Mouse (Mus musculus): ENCODE measurements around the gene Pgbd5. TPM values are rescaled to one million over a fixed set of nuclear protein-coding genes. Genes with fewer than 3 reads are reported as not detected.

Pgbd5 gene
- polyA plus RNA-seq, 1 experiment from 2014 or later: 2.2 TPM

DNA sequence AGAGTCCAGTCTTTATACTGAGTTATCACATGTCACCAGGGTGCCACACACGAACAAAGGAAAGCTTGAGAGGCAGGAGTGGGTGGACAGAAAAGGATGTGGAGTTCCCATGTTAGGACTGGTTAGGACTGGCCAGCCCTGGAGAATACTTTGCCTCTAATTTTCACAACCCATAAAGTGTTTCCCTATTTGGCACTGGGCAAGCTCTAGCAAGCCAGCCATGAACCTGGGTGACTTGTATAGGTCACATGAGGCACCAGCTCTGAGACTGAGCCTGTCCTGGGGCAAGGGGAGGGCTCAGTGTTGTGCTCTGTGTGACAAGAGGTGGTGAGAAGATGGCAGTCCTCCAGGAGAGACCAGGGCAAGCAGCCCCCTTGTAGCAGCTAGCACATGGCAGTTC lies 91.4 kb downstream of the Pgbd5 start:
- H3K36me3 ChIP-seq (ENCODE audit: insufficient read depth): peaks cover 25% of the 10 kb centered on the region
- no peak overlapping the region for H3K27ac ChIP-seq (ENCODE audit: low read depth)
- no peaks in the 10 kb centered on the region for H3K27me3 ChIP-seq (ENCODE audit: insufficient read depth, low read length)
- no peak for DNase-seq
- 58% methylated on average over 1 of the region's 1 CpGs for WGBS
- no peak overlapping the region for H3K4me2 ChIP-seq
- H3K9me3 ChIP-seq (ENCODE audit: low read depth, low read length): no peaks in the 10 kb centered on the region
- H3K4me3 ChIP-seq (ENCODE audit: low read depth, low read length): no peak overlapping the region
- H3K4me1 ChIP-seq (ENCODE audit: insufficient read depth): no peaks in the 10 kb centered on the region
- no peak for TF ChIP-seq CTCF (IDR thresholded peaks at IDR 0.05; ENCODE audit: low read depth)
- no peak for ATAC-seq (ENCODE audit: insufficient read depth)
- no peak overlapping the region for H3K9ac ChIP-seq

DNA sequence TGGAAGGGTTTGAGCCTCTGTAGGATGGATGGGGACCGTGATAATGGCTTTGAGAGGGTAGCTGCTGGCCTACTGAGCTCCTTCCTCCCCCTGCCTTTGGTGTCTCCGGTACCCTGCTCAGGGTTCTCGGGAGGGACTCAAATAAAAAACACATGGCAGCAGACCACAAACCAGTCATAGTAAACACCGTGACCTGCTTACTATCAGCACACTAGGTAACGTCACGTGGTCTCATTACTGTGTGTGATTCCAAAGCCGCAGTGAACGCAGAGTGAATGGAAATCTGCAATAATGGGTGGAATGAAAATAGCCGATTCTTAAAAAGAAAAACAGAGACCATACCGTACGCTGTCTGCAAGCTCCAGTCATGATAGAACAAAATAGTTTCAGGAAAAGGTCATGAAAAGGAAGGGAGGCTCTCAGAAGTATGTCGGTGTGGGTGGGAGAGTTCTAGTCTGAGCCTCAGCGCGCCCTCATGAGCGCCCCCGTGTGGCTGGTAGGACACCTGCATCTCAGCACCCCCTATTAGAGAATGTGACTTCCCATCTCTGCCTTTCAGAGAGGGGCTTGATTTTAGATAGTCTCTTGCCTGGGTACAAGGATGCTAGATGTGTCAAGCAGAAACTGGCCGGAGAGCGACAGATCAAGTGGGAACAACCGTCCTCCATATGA lies 92.5 kb downstream of the Pgbd5 start:
- DNase-seq: peak; percentile 84
- 49% methylated on average over 19 of the region's 19 CpGs for WGBS
- H3K4me2 ChIP-seq: no peak overlapping the region

DNA sequence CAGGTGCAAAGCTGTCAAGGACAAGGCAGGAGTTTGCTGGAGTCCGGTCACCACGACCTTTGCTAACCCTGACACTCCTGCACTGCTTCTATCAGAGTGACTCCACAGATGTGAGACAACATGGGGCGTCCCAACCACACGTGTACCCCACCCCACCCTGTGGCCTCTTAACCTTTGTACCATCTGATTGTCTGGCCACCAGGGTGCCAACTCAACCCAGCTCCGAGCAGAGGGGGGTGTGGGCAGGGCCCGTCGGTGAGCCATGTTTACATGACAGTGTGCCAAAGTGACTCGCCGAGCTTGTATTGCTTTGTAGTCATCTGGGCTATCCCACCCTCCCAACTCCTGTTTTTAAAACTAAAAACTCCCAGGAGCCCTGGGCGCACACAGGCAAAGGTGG lies 94.4 kb downstream of the Pgbd5 start:
- 74% methylated on average over 10 of the region's 10 CpGs for WGBS
- Histone ChIP-seq H3K4me1 (ENCODE audit: insufficient read depth) (no peaks in the 10 kb centered on the region), H3K4me3 (ENCODE audit: low read depth, low read length) (no peak overlapping the region), H3K9me3 (ENCODE audit: low read depth, low read length) (no peaks in the 10 kb centered on the region), H3K27ac (ENCODE audit: low read depth) (no peak overlapping the region), H3K27me3 (ENCODE audit: insufficient read depth, low read length) (no peaks in the 10 kb centered on the region), H3K9ac (no peak overlapping the region), H3K4me2 (no peak overlapping the region), H3K36me3 (ENCODE audit: insufficient read depth) (peaks cover 36% of the 10 kb centered on the region)
- ATAC-seq (ENCODE audit: insufficient read depth): no peak
- DNase-seq: no peak
- no peak for TF ChIP-seq CTCF (IDR thresholded peaks at IDR 0.05; ENCODE audit: low read depth)

More for the DNA sequence above, 92.5 kb downstream of the Pgbd5 start:
- H3K9ac ChIP-seq: no peak overlapping the region
- ATAC-seq (ENCODE audit: insufficient read depth): peak; percentile 21; the same call in 1 of the 2 replicates
- peaks cover 26% of the 10 kb centered on the region for H3K36me3 ChIP-seq (ENCODE audit: insufficient read depth)
- peak; percentile 97 for TF ChIP-seq CTCF (IDR thresholded peaks at IDR 0.05; ENCODE audit: low read depth)
- no peak overlapping the region for H3K4me3 ChIP-seq (ENCODE audit: low read depth, low read length)
- H3K27me3 ChIP-seq (ENCODE audit: insufficient read depth, low read length): no peaks in the 10 kb centered on the region
- H3K27ac ChIP-seq (ENCODE audit: low read depth): no peak overlapping the region
- H3K9me3 ChIP-seq (ENCODE audit: low read depth, low read length): no peaks in the 10 kb centered on the region
- no peaks in the 10 kb centered on the region for H3K4me1 ChIP-seq (ENCODE audit: insufficient read depth)

DNA sequence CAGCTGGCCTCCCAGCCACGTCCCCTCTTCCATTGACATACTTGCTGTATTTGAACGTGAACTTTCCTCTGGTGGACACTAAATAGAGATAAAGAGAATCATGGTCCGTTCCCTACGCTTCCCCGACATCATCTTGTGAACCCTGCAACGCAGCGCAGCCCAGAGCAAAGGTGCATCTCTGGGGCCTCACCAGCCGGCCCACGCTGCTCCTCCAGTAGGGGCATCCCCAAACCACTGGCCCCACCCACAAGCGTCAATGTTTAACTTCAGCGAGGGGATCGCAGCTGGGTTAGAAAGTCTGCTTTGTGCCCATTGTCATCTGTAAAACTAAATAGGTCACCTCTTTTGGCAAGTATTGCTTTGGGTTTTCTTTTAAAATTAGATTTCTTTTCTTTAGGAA lies 95.5 kb downstream of the Pgbd5 start:
- TF ChIP-seq CTCF (IDR thresholded peaks at IDR 0.05; ENCODE audit: low read depth): no peak
- Histone ChIP-seq H3K27me3 (ENCODE audit: insufficient read depth, low read length) (no peaks in the 10 kb centered on the region), H3K4me1 (ENCODE audit: insufficient read depth) (no peaks in the 10 kb centered on the region), H3K9ac (no peak overlapping the region), H3K27ac (ENCODE audit: low read depth) (no peak overlapping the region), H3K4me3 (ENCODE audit: low read depth, low read length) (no peak overlapping the region), H3K9me3 (ENCODE audit: low read depth, low read length) (no peaks in the 10 kb centered on the region), H3K36me3 (ENCODE audit: insufficient read depth) (peaks cover 42% of the 10 kb centered on the region), H3K4me2 (no peak overlapping the region)
- DNase-seq (no peak), ATAC-seq (ENCODE audit: insufficient read depth) (no peak)
- 72% methylated on average over 12 of the region's 12 CpGs for WGBS

DNA sequence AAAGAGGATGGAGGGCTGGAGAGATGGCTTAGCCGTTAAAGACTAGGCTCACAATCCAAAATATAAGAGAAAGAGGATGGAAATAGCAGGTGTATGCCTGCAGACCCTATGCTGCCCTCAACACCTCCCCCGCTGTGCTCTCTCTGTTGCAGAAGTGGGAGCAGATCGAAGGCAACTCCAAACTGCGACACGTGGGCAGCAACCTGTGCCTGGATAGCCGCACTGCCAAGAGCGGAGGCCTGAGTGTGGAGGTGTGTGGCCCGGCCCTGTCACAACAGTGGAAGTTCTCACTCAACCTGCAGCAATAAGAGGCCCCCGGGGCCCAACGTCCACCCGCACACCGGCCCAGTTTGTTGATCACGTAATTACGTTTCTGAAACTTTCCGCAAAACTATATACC lies 96.3 kb downstream of the Pgbd5 start:
- H3K4me3 ChIP-seq (ENCODE audit: low read depth, low read length): no peak overlapping the region
- no peak overlapping the region for H3K9ac ChIP-seq
- 93% methylated on average over 15 of the region's 15 CpGs for WGBS

DNA sequence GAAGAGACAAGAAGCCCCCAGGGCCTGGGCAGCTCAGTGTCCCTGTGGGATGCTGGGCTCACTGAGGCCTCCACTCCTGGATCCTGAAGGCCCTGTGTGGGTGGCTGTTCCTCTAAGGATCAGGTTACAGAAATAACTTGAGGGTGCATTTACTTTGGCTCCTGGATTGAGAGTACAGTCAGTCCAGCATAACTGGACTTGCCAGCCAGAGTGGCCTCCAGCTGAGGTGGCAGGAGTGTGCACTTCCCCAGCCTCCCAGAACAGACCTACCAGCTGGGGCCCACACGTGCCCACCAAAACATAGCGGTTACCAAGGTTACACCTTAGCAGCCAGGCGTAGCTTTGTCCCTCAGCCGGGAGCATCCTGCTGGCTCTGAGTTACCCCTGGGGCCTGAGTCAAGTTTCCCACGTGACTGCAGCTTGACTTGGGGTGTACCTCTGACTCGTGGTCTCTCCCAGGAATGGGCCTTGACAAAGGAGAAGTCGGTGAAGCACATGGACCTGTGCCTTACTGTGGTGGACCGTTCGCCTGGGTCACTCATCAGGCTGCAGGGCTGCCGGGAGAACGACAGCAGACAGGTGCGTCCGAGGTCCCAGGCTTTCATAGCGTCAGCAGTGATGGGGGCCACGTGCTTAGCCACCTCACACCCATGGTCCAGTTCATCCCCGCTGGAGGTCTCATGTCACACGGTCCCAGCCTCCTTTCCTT lies 98.9 kb downstream of the Pgbd5 start:
- no peaks in the 10 kb centered on the region for H3K4me1 ChIP-seq (ENCODE audit: insufficient read depth)
- H3K36me3 ChIP-seq (ENCODE audit: insufficient read depth): peaks cover 61% of the 10 kb centered on the region
- no peaks in the 10 kb centered on the region for H3K9me3 ChIP-seq (ENCODE audit: low read depth, low read length)
- H3K4me2 ChIP-seq: no peak overlapping the region
- H3K27ac ChIP-seq (ENCODE audit: low read depth): no peak overlapping the region
- H3K27me3 ChIP-seq (ENCODE audit: insufficient read depth, low read length): no peaks in the 10 kb centered on the region
- peak; percentile 62 for ATAC-seq (ENCODE audit: insufficient read depth)
- no peak overlapping the region for H3K9ac ChIP-seq
- DNase-seq: peak; percentile 17
- 67% methylated on average over 17 of the region's 17 CpGs for WGBS
- no peak for TF ChIP-seq CTCF (IDR thresholded peaks at IDR 0.05; ENCODE audit: low read depth)
- no peak overlapping the region for H3K4me3 ChIP-seq (ENCODE audit: low read depth, low read length)

More for the DNA sequence above, 96.3 kb downstream of the Pgbd5 start:
- Histone ChIP-seq H3K27me3 (ENCODE audit: insufficient read depth, low read length) (no peaks in the 10 kb centered on the region), H3K4me2 (no peak overlapping the region), H3K4me1 (ENCODE audit: insufficient read depth) (no peaks in the 10 kb centered on the region), H3K36me3 (ENCODE audit: insufficient read depth) (peaks cover 48% of the 10 kb centered on the region), H3K27ac (ENCODE audit: low read depth) (no peak overlapping the region), H3K9me3 (ENCODE audit: low read depth, low read length) (no peaks in the 10 kb centered on the region)
- DNase-seq (no peak), ATAC-seq (ENCODE audit: insufficient read depth) (no peak)
- no peak for TF ChIP-seq CTCF (IDR thresholded peaks at IDR 0.05; ENCODE audit: low read depth)

DNA sequence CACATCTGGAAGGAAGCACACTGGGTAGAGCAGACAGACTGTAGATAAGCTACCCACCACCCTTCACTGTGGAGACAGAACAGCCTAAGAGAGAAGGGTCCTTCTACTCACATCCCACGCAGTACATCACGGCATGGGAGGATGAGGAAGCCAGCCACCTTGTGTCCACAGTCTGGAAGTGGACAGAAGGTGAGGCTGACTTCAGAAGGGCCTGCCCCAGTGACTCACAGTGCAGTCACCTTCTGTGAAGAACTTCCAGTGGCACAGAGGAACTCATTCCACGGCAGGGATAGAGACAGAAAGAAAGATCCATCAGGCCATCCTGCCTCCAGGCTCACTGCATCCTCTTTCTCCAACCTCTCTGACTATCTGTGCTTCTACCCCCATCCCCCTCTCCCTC lies 99.7 kb downstream of the Pgbd5 start:
- no peak overlapping the region for H3K27ac ChIP-seq (ENCODE audit: low read depth)
- no peak overlapping the region for H3K4me3 ChIP-seq (ENCODE audit: low read depth, low read length)
- H3K36me3 ChIP-seq (ENCODE audit: insufficient read depth): peaks cover 63% of the 10 kb centered on the region
- WGBS: 79% methylated on average over 3 of the region's 3 CpGs
- DNase-seq (no peak), ATAC-seq (ENCODE audit: insufficient read depth) (no peak)
- no peak for TF ChIP-seq CTCF (IDR thresholded peaks at IDR 0.05; ENCODE audit: low read depth)
- H3K9me3 ChIP-seq (ENCODE audit: low read depth, low read length): no peaks in the 10 kb centered on the region
- no peaks in the 10 kb centered on the region for H3K4me1 ChIP-seq (ENCODE audit: insufficient read depth)
- no peaks in the 10 kb centered on the region for H3K27me3 ChIP-seq (ENCODE audit: insufficient read depth, low read length)
- no peak overlapping the region for H3K9ac ChIP-seq
- H3K4me2 ChIP-seq: no peak overlapping the region
